Mouse (Mus musculus) neutrophil, adult 59 days (primary cell): ENCODE measurements around the gene Mark2. TPM values are rescaled to one million over a fixed set of nuclear protein-coding genes. Genes with fewer than 3 reads are reported as not detected.

Experiments
- total RNA-seq, 2 experiments: library from RNA; stranded (reverse); gene quantifications; 1 replicate in 1 of 2; 2 replicates in 1 of 2; pipeline ENCODE4 v1.2.4; 2023

Gene Mark2
- total RNA-seq = 100 to 1,000 TPM; 153 to 182 TPM

GRCm38 (mm10) chr19:7341512-7342397 is at the start of gene Mark2:
Mark2 (minus strand) TSS chr19:7341860.

GRCm38 (mm10) chr19:7382903-7383865 is 41.5 kb upstream of the Mark2 start, which contains the start of gene Spindoc:
Spindoc (minus strand) TSS chr19:7382994.

GRCm38 (mm10) chr19:7267091-7267741 is 74.4 kb downstream of the Mark2 start, which contains the start of gene Rcor2:
Rcor2 (plus strand) TSS chr19:7267325.

GRCm38 (mm10) chr19:7240782-7241690 is 100.6 kb downstream of the Mark2 start, which contains the start of gene Naa40:
Naa40 (minus strand) TSS chr19:7241183.

Other genes starting within 250 kb of the Mark2 start
- gene Flrt1, start 236.1 kb downstream of the Mark2 start, total RNA-seq = not detected
- 10 to 100 TPM; 69.8 to 79.8 TPM for gene Otub1, start 135.5 kb downstream of the Mark2 start, total RNA-seq
- 100 to 1,000 TPM; 346 to 353 TPM for gene Cox8a, start 124.2 kb downstream of the Mark2 start, total RNA-seq
- 10 to 100 TPM; 23.5 to 28.1 TPM for gene Naa40, start 100.7 kb downstream of the Mark2 start, total RNA-seq
- gene Rcor2, start 74.5 kb downstream of the Mark2 start, total RNA-seq = 1 to 10 TPM in 1 of 2 experiments, under 1 TPM in 1; 0.73 to 1.6 TPM
- gene Spindoc, start 41.1 kb upstream of the Mark2 start, total RNA-seq = 1 to 10 TPM; 6.2 to 8.8 TPM
- gene 2700081O15Rik, start 75.8 kb upstream of the Mark2 start, total RNA-seq = 1 to 10 TPM; 2.5 to 3.2 TPM
- gene Rtn3, start 141.4 kb upstream of the Mark2 start, total RNA-seq = 100 to 1,000 TPM; 132 to 139 TPM
- 10 to 100 TPM; 28.9 to 29.9 TPM for gene Atl3, start 152.2 kb upstream of the Mark2 start, total RNA-seq
- gene Pla2g16, start 215.6 kb upstream of the Mark2 start, total RNA-seq = 1 to 10 TPM; 3.6 to 7.2 TPM